Mouse (Mus musculus): ENCODE results near the gene Dnph1.

The Dnph1 gene

GRCm38 (mm10) chr17:46503847-46504638 lies 7.5 kb downstream of the Dnph1 start:
- DNase-seq (ENCODE audit: low spot score) = no peak

GRCm38 (mm10) chr17:46505617-46506016 lies 9.1 kb downstream of the Dnph1 start:
- DNase-seq (ENCODE audit: low spot score) = no peak

DNA sequence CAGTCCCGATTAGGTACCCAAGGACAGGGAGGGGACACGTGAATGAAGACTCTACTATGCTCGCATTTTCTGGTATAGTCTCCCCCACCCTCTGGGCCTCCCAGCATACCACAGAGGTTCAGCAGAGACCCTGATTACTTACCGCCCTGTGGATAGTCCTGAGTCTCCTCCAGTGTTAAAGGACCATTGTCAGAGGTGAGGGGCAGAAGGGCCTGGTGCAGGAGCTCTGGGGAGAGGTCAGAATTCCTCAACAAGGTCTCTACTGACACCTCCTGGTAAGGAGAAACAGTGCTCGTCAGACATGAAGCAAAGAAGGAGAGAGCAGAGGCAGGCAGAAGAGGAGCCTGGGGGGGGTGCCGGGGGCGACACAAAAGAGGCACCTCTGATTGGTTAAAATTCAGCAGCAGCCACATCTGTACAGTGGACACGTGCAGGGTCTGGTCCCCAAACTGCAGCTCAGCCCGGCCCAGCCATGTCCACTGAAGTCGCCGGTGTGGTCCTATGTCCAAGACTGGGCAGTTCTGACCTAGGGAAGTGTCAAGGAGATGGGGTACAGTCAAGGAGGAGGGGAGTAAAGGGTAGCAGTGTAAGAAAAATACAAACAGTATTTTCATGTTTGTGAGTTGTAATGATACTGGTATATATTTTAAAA lies 14.7 kb downstream of the Dnph1 start:
- no peak for DNase-seq (ENCODE audit: low spot score)

DNA sequence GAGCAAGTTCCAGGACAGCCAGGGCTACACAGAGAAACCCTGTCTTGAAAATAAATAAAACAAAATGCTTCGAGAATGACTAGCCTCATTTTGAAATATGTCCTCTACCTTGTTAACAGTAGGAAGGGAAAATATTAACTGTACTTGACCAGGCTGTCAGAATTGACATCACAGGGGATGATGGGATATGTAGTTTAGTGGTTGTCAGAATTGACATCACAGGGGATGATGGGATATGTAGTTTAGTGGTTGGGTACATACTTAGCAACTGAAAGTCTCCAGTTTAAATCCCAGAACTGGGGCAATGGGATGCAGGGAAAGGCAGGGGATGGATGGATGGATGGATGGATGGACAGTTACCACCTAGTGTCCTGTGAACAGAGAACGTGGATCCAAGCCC lies 16.8 kb downstream of the Dnph1 start:
- DNase-seq (ENCODE audit: low spot score) = no peak

- DNase-seq (ENCODE audit: low spot score) = no peak
These were observed 23.5 kb downstream of the Dnph1 start for GRCm38 (mm10) chr17:46519971-46520370.

DNA sequence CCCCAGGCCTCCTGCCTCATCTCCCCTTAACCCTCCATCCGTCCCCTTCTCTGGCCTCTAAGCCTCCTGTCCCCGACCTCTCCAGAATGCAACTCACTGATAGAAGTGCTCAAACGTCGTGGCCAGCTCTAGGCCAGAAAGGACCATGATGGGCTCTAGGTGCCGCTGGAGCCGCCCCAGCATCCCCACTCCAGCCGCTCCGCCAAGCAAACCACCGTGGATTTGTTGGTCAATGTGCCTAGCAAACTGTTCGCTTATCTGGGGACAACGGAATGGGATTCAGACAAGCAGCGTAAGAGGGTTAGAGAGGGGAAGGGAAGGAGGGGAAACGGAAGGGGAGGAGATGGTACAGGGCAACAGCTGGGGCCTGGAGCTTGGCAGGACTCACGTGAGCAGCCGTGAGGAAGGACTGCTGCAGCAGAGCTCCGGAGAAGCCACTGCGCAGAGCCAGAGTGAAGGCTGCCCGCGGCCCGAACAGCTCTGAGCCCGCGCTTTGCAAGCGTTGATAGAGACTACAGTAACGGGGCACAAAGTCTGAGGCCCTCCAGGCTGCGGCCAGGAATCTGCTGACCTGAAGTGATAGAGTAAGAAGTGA lies 24.0 kb downstream of the Dnph1 start:
- DNase-seq (ENCODE audit: low spot score) = no peak

DNA sequence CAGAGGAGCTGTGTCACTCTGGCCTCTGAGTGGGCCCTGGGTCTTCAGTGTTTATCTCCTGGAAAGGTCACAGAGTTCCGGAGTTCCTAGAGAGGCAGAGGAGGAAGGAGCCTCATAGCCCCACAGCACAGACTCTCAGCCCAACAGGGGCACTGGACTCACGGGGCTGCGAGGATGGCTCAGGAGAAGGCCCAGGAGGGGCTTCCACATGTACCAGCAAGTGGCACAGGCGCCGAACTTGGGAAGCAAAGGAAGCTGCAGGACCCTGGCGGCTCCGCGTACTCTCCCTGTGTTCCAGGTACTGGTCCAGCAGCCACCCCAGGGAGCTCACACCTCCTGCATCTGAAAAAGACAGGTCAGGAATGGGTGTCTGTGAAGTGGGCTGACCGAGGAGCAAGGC lies 24.7 kb downstream of the Dnph1 start:
- DNase-seq (ENCODE audit: low spot score) = peak; percentile 9

GRCm38 (mm10) chr17:46521963-46522668 lies 25.6 kb downstream of the Dnph1 start:
- no peak for DNase-seq (ENCODE audit: low spot score)

- peak; percentile 7 for DNase-seq (ENCODE audit: low spot score)
These were observed 28.6 kb downstream of the Dnph1 start for GRCm38 (mm10) chr17:46525065-46525464.

DNA sequence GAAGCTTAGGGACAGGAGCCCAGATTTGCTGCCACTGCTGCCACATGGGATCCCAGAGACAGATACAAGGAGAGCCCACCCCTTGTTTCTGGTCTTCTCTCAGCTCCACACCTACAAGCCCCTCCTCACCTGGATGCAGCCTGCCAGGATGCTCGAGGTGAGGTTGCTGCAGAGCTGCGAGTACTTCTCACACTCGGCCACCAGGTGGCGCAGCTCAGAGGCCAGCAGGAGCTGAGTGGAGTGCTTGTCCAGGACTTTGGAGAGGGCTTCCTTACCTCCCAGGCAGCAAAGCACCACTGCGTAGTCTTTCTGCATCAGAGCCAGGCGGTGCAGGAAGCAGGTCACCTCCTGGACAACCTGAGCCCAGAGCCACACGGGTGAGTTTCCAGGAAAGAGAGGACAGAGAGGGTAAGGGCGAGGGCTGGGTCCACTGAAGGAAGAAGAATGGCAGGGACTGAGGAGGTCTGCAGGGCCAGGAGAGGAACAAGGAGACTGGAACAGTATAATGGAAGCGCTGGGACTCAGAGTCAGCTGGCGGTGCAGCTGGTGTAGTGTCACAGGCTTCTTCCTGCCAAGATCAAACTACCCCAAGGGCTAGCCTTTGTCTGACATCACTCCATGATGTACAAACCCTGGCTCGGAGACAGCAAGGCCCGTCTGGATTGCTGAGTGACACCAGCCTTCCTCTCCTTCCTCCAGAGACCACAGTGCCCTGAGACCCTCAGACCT lies 29.2 kb downstream of the Dnph1 start:
- no peak for DNase-seq (ENCODE audit: low spot score)

DNA sequence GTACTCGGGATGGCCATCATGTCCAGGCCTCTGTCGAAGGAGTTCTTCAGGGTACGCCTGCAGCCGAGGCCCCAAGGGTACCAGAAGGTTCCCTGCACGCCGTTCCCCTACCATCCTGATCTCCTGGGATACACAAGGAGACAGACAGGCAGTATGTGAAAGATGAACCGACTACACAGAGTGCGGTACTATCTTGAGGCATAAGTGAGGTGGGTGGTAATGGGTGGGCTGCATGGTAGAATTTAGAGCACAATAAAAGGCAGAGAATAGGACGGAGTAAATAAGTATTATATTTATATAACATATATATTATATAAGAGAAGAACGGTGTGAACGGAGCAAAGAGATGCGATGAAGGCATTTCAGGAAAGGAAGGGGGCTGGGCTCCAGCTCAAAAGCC lies 47.1 kb downstream of the Dnph1 start:
- no peak for DNase-seq (ENCODE audit: low spot score)

DNA sequence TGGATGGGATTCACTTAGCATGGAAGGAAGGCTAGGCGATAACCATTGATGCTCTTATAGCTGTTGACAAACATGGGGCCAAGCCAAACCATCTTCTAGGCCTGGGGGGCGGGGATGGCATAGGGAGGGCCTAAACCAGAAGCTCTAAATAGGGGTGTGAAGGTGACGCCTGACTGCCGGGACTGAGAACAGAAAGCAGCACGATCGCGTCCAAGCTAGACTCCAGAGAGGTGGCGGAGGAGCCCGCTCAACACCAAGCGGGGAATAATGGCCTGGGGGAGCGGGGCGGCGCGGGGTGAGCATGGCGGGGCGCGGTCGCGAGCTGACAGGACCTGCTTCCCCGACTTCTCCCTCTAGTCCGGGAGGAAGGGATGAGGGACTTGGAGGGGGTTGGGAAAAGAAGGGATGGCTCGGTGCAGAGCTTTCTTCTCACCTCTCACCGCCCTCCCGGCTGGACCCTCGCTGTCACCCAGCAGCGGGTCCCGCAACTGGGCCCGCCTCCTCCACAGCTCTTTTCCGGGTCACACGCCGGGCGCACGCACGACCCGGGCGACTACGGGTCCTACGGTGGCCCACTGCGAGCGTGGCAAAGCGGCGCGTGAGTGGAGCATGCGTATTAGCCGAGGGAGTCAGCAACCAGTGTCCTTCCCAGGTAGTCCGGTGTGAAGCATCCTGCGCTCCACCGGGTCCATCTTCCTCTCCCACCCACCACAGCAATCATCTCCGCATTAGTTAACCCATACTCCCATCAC lies 49.5 kb downstream of the Dnph1 start, which contains the start of gene Cul9:
Cul9 (minus strand) TSS at position 576 of the 752 bp plus-strand sequence.
- no peak for DNase-seq (ENCODE audit: low spot score)

- no peak for DNase-seq (ENCODE audit: low spot score)
These were observed 50.1 kb downstream of the Dnph1 start for GRCm38 (mm10) chr17:46546591-46546990.

GRCm38 (mm10) chr17:46546995-46547394 lies 50.5 kb downstream of the Dnph1 start:
- DNase-seq (ENCODE audit: low spot score) = no peak

DNA sequence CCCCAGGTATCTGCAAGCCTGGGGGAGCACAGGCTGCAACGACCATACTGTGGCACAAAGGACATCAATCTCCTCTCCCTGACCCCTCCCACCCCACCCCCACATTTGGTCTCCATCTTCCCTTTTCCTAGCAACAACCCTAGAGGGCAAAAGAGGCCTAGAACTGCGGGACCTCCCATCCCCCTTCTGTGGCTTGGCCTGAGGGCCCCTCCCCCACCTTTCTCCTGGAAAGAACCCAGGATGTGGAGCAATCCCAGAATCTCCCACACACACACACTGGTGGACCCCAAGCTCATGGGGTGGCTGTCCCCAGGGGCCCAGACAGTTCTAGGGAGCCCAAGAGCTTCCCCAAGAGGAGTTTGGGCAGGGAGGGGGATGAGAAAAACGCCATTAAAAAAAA lies 51.4 kb downstream of the Dnph1 start:
- DNase-seq (ENCODE audit: low spot score) = no peak

GRCm38 (mm10) chr17:46548741-46549140 lies 52.2 kb downstream of the Dnph1 start:
- DNase-seq (ENCODE audit: low spot score) = no peak

GRCm38 (mm10) chr17:46549193-46549592 lies 52.7 kb downstream of the Dnph1 start:
- no peak for DNase-seq (ENCODE audit: low spot score)
